Mouse (Mus musculus) C2C12 (cell line): ENCODE data around the gene Sppl2c. TPM values are rescaled to one million over a fixed set of nuclear protein-coding genes. Genes with fewer than 3 reads are reported as not detected.

ENCODE experiments used
- H3K27me3 ChIP-seq: one replicate; pipeline ENCODE4 v1.6.1; 2011; ENCODE audit not compliant: control insufficient read depth, insufficient read depth, insufficient read length
- H3K36me3 ChIP-seq: one replicate; pipeline ENCODE4 v1.6.1; 2011; ENCODE audit not compliant: control insufficient read depth, insufficient read depth
- H3K4me3 ChIP-seq: one replicate; pipeline ENCODE4 v1.5.1; 2011; ENCODE audit warnings: mild to moderate bottlenecking, control low read depth; ENCODE audit not compliant: poor library complexity, insufficient read depth, severe bottlenecking
- H3K79me2 ChIP-seq: one replicate; pipeline ENCODE4 v1.6.1; 2011; ENCODE audit not compliant: control insufficient read depth, insufficient read depth
- H3K79me3 ChIP-seq: one replicate; pipeline ENCODE4 v1.6.1; 2011; ENCODE audit warnings: low read depth, control low read depth
- H3ac ChIP-seq: one replicate; pipeline ENCODE3; 2011; ENCODE audit warnings: low read depth; ENCODE audit not compliant: control insufficient read depth, insufficient read length
- CEBPB ChIP-seq: IDR thresholded peaks from one replicate; pipeline ENCODE4 v1.6.1; 2011; ENCODE audit warnings: low read depth, mild to moderate bottlenecking, control low read depth, moderate library complexity
- CTCF ChIP-seq: IDR thresholded peaks from one replicate; pipeline ENCODE4 v1.5.1; 2011; ENCODE audit not compliant: control insufficient read depth, insufficient read depth, insufficient read length
- FOSL1 ChIP-seq: IDR thresholded peaks from one replicate; pipeline ENCODE4 v1.8.0; 2011; ENCODE audit warnings: mild to moderate bottlenecking, low read length; ENCODE audit not compliant: poor library complexity, insufficient read depth, severe bottlenecking
- MAX ChIP-seq: IDR thresholded peaks from one replicate; pipeline ENCODE4 v1.6.1; 2011; ENCODE audit warnings: mild to moderate bottlenecking, control low read depth
- MYOD1 ChIP-seq: IDR thresholded peaks from one replicate; pipeline ENCODE4 v1.6.1; 2011; ENCODE audit warnings: low read depth; ENCODE audit not compliant: control insufficient read depth, insufficient read length
- USF1 ChIP-seq: IDR thresholded peaks from one replicate; pipeline ENCODE4 v1.6.1; 2011; ENCODE audit warnings: low read depth, mild to moderate bottlenecking, control low read depth, moderate library complexity
- polyA plus RNA-seq: library from polyadenylated mRNA; unstranded; fragments of >200 nt; fragmentation: generic; extraction: Trizol; gene quantifications from one replicate; pipeline ENCODE4 v1.2.1, GENCODE M21; 2012; ENCODE audit warnings: missing spikeins

Sppl2c gene
- polyA plus RNA-seq, 1 experiment, result not detected

- Histone ChIP-seq H3K79me2 (no peaks in the 10 kb centered on the region), H3K36me3 (no peaks in the 10 kb centered on the region), H3K79me3 (no peaks in the 10 kb centered on the region), H3K4me3 (no peak overlapping the region), H3K27me3 (no peaks in the 10 kb centered on the region), H3ac (no peak overlapping the region)
- TF ChIP-seq CEBPB (no peak), MAX (no peak), FOSL1 (no peak), MYOD1 (no peak), USF1 (no peak), CTCF (no peak)
These were observed 49.8 kb downstream of the Sppl2c start for GRCm38 (mm10) chr11:104235881-104236280.

GRCm38 (mm10) chr11:104237226-104237625 is 51.1 kb downstream of the Sppl2c start:
- Histone ChIP-seq H3ac (no peak overlapping the region), H3K79me3 (no peaks in the 10 kb centered on the region), H3K4me3 (no peak overlapping the region), H3K79me2 (no peaks in the 10 kb centered on the region), H3K27me3 (no peaks in the 10 kb centered on the region), H3K36me3 (no peaks in the 10 kb centered on the region)
- TF ChIP-seq MYOD1, result no peak
- TF ChIP-seq CTCF, result no peak
- no peak for TF ChIP-seq CEBPB
- no peak for TF ChIP-seq USF1
- TF ChIP-seq FOSL1, result no peak

GRCm38 (mm10) chr11:104237958-104238747 is 52.0 kb downstream of the Sppl2c start:
- Histone ChIP-seq H3K4me3 (no peak overlapping the region), H3K36me3 (no peaks in the 10 kb centered on the region), H3K79me3 (no peaks in the 10 kb centered on the region), H3K79me2 (no peaks in the 10 kb centered on the region), H3ac (no peak overlapping the region), H3K27me3 (no peaks in the 10 kb centered on the region)
- TF ChIP-seq MYOD1 (no peak), CTCF (no peak)

Other genes starting within 250 kb of the Sppl2c start
- gene Nsf, start 232.3 kb upstream of the Sppl2c start, polyA plus RNA-seq, result 25.1 TPM
- gene Arf2, start 219.6 kb upstream of the Sppl2c start, polyA plus RNA-seq, result 27.9 TPM
- gene Crhr1, start 53.5 kb upstream of the Sppl2c start, polyA plus RNA-seq, result not detected
- 2.6 TPM for gene Mapt, start 45.1 kb downstream of the Sppl2c start, polyA plus RNA-seq